Mouse (Mus musculus) bone marrow macrophage, adult 2 months (primary cell): ENCODE measurements at regions not wholly inside any gene's neighbourhood (a gene's known extent, or its start where the extent isn't known, plus 50 kb on each side); places are given as distances from the start of the nearest gene placed in this dataset.

ENCODE experiments used
- H3K27ac ChIP-seq: 2 replicates; pipeline ENCODE4 v1.5.1; 2012; ENCODE audit warnings: low read depth, low read length; ENCODE audit not compliant: insufficient read depth
- H3K4me1 ChIP-seq: 2 replicates; pipeline ENCODE4 v1.6.1; 2012; ENCODE audit warnings: low read length; ENCODE audit not compliant: control insufficient read depth, insufficient read depth
- H3K4me3 ChIP-seq: 2 replicates; pipeline ENCODE4 v1.5.1; 2012; ENCODE audit warnings: mild to moderate bottlenecking, low read length, moderate library complexity; ENCODE audit not compliant: insufficient read depth
- CTCF ChIP-seq: IDR thresholded peaks from 2 replicates; pipeline ENCODE4 v1.5.1; 2012; ENCODE audit warnings: low read depth, mild to moderate bottlenecking, low read length, moderate library complexity
- POLR2A ChIP-seq: IDR thresholded peaks from 2 replicates; pipeline ENCODE4 v1.6.1; 2012; ENCODE audit warnings: mild to moderate bottlenecking, low read depth, low read length, borderline replicate concordance

- Histone ChIP-seq H3K27ac (no peak overlapping the region), H3K4me1 (no peaks in the 10 kb centered on the region), H3K4me3 (no peak overlapping the region)
- TF ChIP-seq POLR2A (no peak), CTCF (no peak)
These were observed 327.2 kb downstream of the 1190002N15Rik start for GRCm38 (mm10) chr9:94210467-94211249.

GRCm38 (mm10) chr9:94208987-94209386 is 328.9 kb downstream of the 1190002N15Rik start:
- no peaks in the 10 kb centered on the region for H3K4me1 ChIP-seq
- H3K4me3 ChIP-seq: no peak overlapping the region
- no peak for TF ChIP-seq CTCF
- no peak for TF ChIP-seq POLR2A
- no peak overlapping the region for H3K27ac ChIP-seq

GRCm38 (mm10) chr9:94200892-94201291 is 337.0 kb downstream of the 1190002N15Rik start:
- H3K4me3 ChIP-seq: no peak overlapping the region
- no peak overlapping the region for H3K27ac ChIP-seq
- TF ChIP-seq CTCF (no peak), POLR2A (no peak)
- no peaks in the 10 kb centered on the region for H3K4me1 ChIP-seq

- Histone ChIP-seq H3K4me3 (no peak overlapping the region), H3K27ac (no peak overlapping the region), H3K4me1 (no peaks in the 10 kb centered on the region)
- TF ChIP-seq POLR2A (no peak), CTCF (no peak)
These were observed 338.0 kb downstream of the 1190002N15Rik start for GRCm38 (mm10) chr9:94199864-94200263.

- Histone ChIP-seq H3K27ac (no peak overlapping the region), H3K4me3 (no peak overlapping the region), H3K4me1 (no peaks in the 10 kb centered on the region)
- no peak for TF ChIP-seq CTCF
- TF ChIP-seq POLR2A: no peak
These were observed 346.8 kb downstream of the 1190002N15Rik start for GRCm38 (mm10) chr9:94191083-94191482.

GRCm38 (mm10) chr9:94189872-94190800 is 347.7 kb downstream of the 1190002N15Rik start:
- H3K4me1 ChIP-seq: no peaks in the 10 kb centered on the region
- TF ChIP-seq POLR2A: no peak
- no peak for TF ChIP-seq CTCF
- H3K27ac ChIP-seq: no peak overlapping the region
- H3K4me3 ChIP-seq: no peak overlapping the region

- Histone ChIP-seq H3K4me3 (no peak overlapping the region), H3K4me1 (no peaks in the 10 kb centered on the region), H3K27ac (no peak overlapping the region)
- no peak for TF ChIP-seq CTCF
- TF ChIP-seq POLR2A: no peak
These were observed 349.8 kb downstream of the 1190002N15Rik start for GRCm38 (mm10) chr9:94188124-94188523.

GRCm38 (mm10) chr9:94169905-94170612 is 367.8 kb downstream of the 1190002N15Rik start:
- TF ChIP-seq POLR2A (no peak), CTCF (no peak)
- Histone ChIP-seq H3K27ac (no peak overlapping the region), H3K4me1 (no peaks in the 10 kb centered on the region), H3K4me3 (no peak overlapping the region)

GRCm38 (mm10) chr9:94163671-94164070 is 374.2 kb downstream of the 1190002N15Rik start:
- no peak overlapping the region for H3K27ac ChIP-seq
- H3K4me3 ChIP-seq: no peak overlapping the region
- no peaks in the 10 kb centered on the region for H3K4me1 ChIP-seq
- TF ChIP-seq POLR2A (no peak), CTCF (no peak)
